Comparison of ENCODE assay signal across 14 mouse cellular contexts in the genomic region with DNA sequence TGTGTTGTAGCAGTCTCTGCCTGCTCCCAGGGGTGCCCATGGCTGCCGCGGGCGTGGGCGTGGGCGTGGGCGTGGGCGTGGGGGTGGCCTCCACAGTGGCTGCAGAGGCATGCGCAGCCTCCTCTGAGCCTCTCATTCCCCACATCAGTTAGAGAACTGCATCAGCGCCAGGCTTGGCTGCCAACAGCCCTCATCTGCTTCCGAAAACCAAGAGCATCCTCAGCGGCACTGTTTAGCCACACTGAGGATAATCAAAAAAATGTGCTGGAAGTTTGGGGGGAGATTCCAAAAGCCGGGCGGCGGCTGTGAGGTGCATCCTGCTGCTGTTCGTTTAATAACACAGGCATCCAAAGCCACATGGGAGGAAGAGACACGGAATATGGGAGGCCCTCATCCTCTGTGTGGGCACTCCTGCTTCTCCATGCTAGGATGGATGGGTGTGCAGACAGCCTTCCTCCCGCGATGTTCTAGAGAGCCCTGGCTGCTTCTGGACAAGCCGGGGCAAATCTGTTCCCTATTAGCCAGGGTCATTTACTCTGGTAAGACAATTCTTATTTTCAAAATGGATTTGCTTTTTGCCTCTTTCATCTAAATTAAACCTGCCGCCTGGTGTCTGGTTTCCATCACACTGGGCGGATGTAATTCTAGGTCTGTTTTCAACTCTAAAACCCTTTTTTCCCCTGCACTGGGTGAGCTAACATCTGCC. TPM values are rescaled to one million over a fixed set of nuclear protein-coding genes. Genes with fewer than 3 reads are reported as not detected.
DNase-seq lines count a peak whose midpoint lies in the region; ATAC-seq and TF ChIP-seq lines count a peak whose summit lies in the region.
"Had no signal": no experiment of that assay in that cellular context is flagged by ENCODE, and none has a peak within 500 bp of the region (broad histone marks: within the 10 kb centered on the region; RNA-seq: fewer than 3 reads in every experiment).

No protein-coding gene starts in this region.

- H3K9ac ChIP-seq in intestine, embryonic 15.5 days, result no peak overlapping the region
- no peak overlapping the region for H3K9ac ChIP-seq in intestine, postnatal 0 days (ENCODE audit: low read depth, low read length)
- H3K9ac ChIP-seq in embryonic facial prominence, embryonic 15.5 days, result no peak overlapping the region
- no peak overlapping the region for H3K9ac ChIP-seq in limb, embryonic 11.5 days (ENCODE audit: low read length)
- no peak overlapping the region for H3K9ac ChIP-seq in lung, postnatal 0 days (replicated peaks; ENCODE audit: low read depth)
- H3K9ac ChIP-seq: heart, embryonic 13.5 days had no signal

- H3K4me3 ChIP-seq in intestine, embryonic 15.5 days (replicated peaks), result no peak overlapping the region
- no peak overlapping the region for H3K4me3 ChIP-seq in intestine, postnatal 0 days (ENCODE audit: low read depth, low read length)
- no peak overlapping the region for H3K4me3 ChIP-seq in embryonic facial prominence, embryonic 15.5 days (replicated peaks)
- H3K4me3 ChIP-seq in limb, embryonic 11.5 days (ENCODE audit: low read depth, low read length), result no peak overlapping the region
- no peak overlapping the region for H3K4me3 ChIP-seq in lung, postnatal 0 days (ENCODE audit: low read depth, low read length)
- H3K4me3 ChIP-seq: heart, embryonic 13.5 days; midbrain, embryonic 10.5 days had no signal

- peaks cover 15% of the 10 kb centered on the region; the same call in 1 of the 2 replicates for H3K36me3 ChIP-seq in intestine, embryonic 15.5 days
- H3K36me3 ChIP-seq in intestine, postnatal 0 days (ENCODE audit: control insufficient read depth, insufficient read depth), result peaks cover 21% of the 10 kb centered on the region; the same call in 1 of the 2 replicates
- H3K36me3 ChIP-seq in embryonic facial prominence, embryonic 15.5 days, result peaks cover 17% of the 10 kb centered on the region
- peaks cover 7% of the 10 kb centered on the region for H3K36me3 ChIP-seq in limb, embryonic 11.5 days (ENCODE audit: control insufficient read depth, insufficient read depth, low read length)
- H3K36me3 ChIP-seq in lung, postnatal 0 days (ENCODE audit: insufficient read depth, low read length), result peaks cover 13% of the 10 kb centered on the region

- DNase-seq in brain, adult 2 months (ENCODE audit: low read depth, low spot score), result peak; percentile 56
- peak; percentile 68 for DNase-seq in limb, embryonic 11.5 days (ENCODE audit: low spot score)
- no peak for DNase-seq in lung, postnatal 0 days (ENCODE audit: low spot score)
- no peak for DNase-seq in right cerebral cortex, postnatal 14 days
- no peak for DNase-seq in kidney, postnatal 14 days
- DNase-seq: adrenal gland, postnatal 14 days; kidney, adult 8-10 months; lung, postnatal 10 days had no signal

- H3K9me3 ChIP-seq in intestine, embryonic 15.5 days, result no peaks in the 10 kb centered on the region
- no peaks in the 10 kb centered on the region for H3K9me3 ChIP-seq in intestine, postnatal 0 days (ENCODE audit: control insufficient read depth)
- no peaks in the 10 kb centered on the region for H3K9me3 ChIP-seq in embryonic facial prominence, embryonic 15.5 days (replicated peaks)
- no peaks in the 10 kb centered on the region for H3K9me3 ChIP-seq in limb, embryonic 11.5 days (ENCODE audit: control insufficient read depth, low read length)
- H3K9me3 ChIP-seq in lung, postnatal 0 days (ENCODE audit: low read length), result no peaks in the 10 kb centered on the region
- H3K9me3 ChIP-seq: heart, embryonic 13.5 days; midbrain, embryonic 10.5 days had no signal

- no peaks in the 10 kb centered on the region for H3K27me3 ChIP-seq in intestine, embryonic 15.5 days (replicated peaks)
- H3K27me3 ChIP-seq in intestine, postnatal 0 days (replicated peaks; ENCODE audit: control insufficient read depth, insufficient read depth, low read length), result no peaks in the 10 kb centered on the region
- H3K27me3 ChIP-seq in embryonic facial prominence, embryonic 15.5 days, result 0 out of 2 replicates have a peak, but pooled peaks cover 3% of the 10 kb centered on the region
- H3K27me3 ChIP-seq in limb, embryonic 11.5 days (ENCODE audit: control insufficient read depth, insufficient read depth, low read length), result no peaks in the 10 kb centered on the region
- H3K27me3 ChIP-seq in lung, postnatal 0 days (replicated peaks; ENCODE audit: insufficient read depth, low read length), result no peaks in the 10 kb centered on the region
- H3K27me3 ChIP-seq: heart, embryonic 13.5 days had no signal

- no peak for ATAC-seq in intestine, embryonic 15.5 days
- no peak for ATAC-seq in intestine, postnatal 0 days
- peak; percentile 59 for ATAC-seq in embryonic facial prominence, embryonic 15.5 days (ENCODE audit: insufficient number of reproducible peaks, low FRiP score, low TSS enrichment, low read depth)
- no peak for ATAC-seq in limb, embryonic 11.5 days (ENCODE audit: insufficient number of reproducible peaks, low FRiP score, low TSS enrichment, low read depth)
- no peak for ATAC-seq in lung, postnatal 0 days

- H3K4me1 ChIP-seq in intestine, embryonic 15.5 days (replicated peaks), result peaks cover 57% of the 10 kb centered on the region
- peaks cover 13% of the 10 kb centered on the region for H3K4me1 ChIP-seq in intestine, postnatal 0 days (replicated peaks; ENCODE audit: control insufficient read depth, insufficient read depth, low read length)
- H3K4me1 ChIP-seq in embryonic facial prominence, embryonic 15.5 days, result peaks cover 81% of the 10 kb centered on the region
- peaks cover 31% of the 10 kb centered on the region for H3K4me1 ChIP-seq in limb, embryonic 11.5 days (ENCODE audit: control insufficient read depth, insufficient read depth, low read length)
- peaks cover 28% of the 10 kb centered on the region for H3K4me1 ChIP-seq in lung, postnatal 0 days (ENCODE audit: insufficient read depth, low read depth, low read length)

- whole genome bisulfite sequencing in intestine, embryonic 15.5 days, result 76% methylated on average over 21 of the region's 21 CpGs
- 83% methylated on average over 21 of the region's 21 CpGs for WGBS in intestine, postnatal 0 days
- 31% methylated on average over 21 of the region's 21 CpGs for WGBS in embryonic facial prominence, embryonic 15.5 days
- 40% methylated on average over 21 of the region's 21 CpGs for WGBS in limb, embryonic 11.5 days
- WGBS in lung, postnatal 0 days, result 91% methylated on average over 21 of the region's 21 CpGs

- TF ChIP-seq EP300 in lung, postnatal 0 days (IDR thresholded peaks at IDR 0.05), result no peak

- TF ChIP-seq CTCF in intestine, postnatal 0 days (IDR thresholded peaks at IDR 0.05; ENCODE audit: low read depth), result no peak
- TF ChIP-seq CTCF in lung, postnatal 0 days (IDR thresholded peaks at IDR 0.05), result no peak

- peak overlapping the region; percentile 13; the same call in 1 of the 2 replicates for H3K27ac ChIP-seq in intestine, embryonic 15.5 days
- H3K27ac ChIP-seq in intestine, postnatal 0 days (ENCODE audit: low read depth, low read length), result no peak overlapping the region
- H3K27ac ChIP-seq in embryonic facial prominence, embryonic 15.5 days (replicated peaks), result peak overlapping the region; percentile 63
- no peak overlapping the region for H3K27ac ChIP-seq in limb, embryonic 11.5 days (replicated peaks; ENCODE audit: low read depth, low read length)
- no peak overlapping the region for H3K27ac ChIP-seq in lung, postnatal 0 days (ENCODE audit: low read length)
- H3K27ac ChIP-seq: heart, embryonic 13.5 days; midbrain, embryonic 10.5 days had no signal

- H3K4me2 ChIP-seq in intestine, embryonic 15.5 days (replicated peaks), result no peak overlapping the region
- H3K4me2 ChIP-seq in intestine, postnatal 0 days (replicated peaks; ENCODE audit: low read depth), result no peak overlapping the region
- peak overlapping the region; percentile 13; the same call in 1 of the 2 replicates for H3K4me2 ChIP-seq in embryonic facial prominence, embryonic 15.5 days (replicated peaks)
- H3K4me2 ChIP-seq in limb, embryonic 11.5 days (ENCODE audit: low read depth, severe bottlenecking), result no peak overlapping the region
- no peak overlapping the region for H3K4me2 ChIP-seq in lung, postnatal 0 days (replicated peaks; ENCODE audit: low read depth, low read length)
- H3K4me2 ChIP-seq: heart, embryonic 13.5 days had no signal

RNA-seq across cellular contexts. Expression of gene Tbc1d16, which starts 16.5 kb away (rescaled TPM):
- 13.9 and 15.3 TPM in 2 replicates for polyA plus RNA-seq in intestine, embryonic 15.5 days (2015; fragmentation: Nextera tagmentation; extraction: Ambion mirVana)
- 3.8 and 4.5 TPM in 2 replicates for polyA plus RNA-seq in intestine, postnatal 0 days (2015; fragmentation: Nextera tagmentation; extraction: Ambion mirVana)
- polyA plus RNA-seq in embryonic facial prominence, embryonic 15.5 days (2015; fragmentation: Nextera tagmentation; extraction: Ambion mirVana), result 15.3 and 16.0 TPM in 2 replicates
- polyA plus RNA-seq in limb, embryonic 11.5 days (2014; fragmentation: Nextera tagmentation; extraction: Ambion mirVana), result 10.8 TPM in 2 replicates
- polyA plus RNA-seq in lung, postnatal 0 days (2015; fragmentation: Nextera tagmentation; extraction: Ambion mirVana), result 11.9 and 12.9 TPM in 2 replicates

RNA-seq across cellular contexts. Expression of gene Ccdc40, which starts 16.6 kb away (rescaled TPM):
- polyA plus RNA-seq in intestine, embryonic 15.5 days (2015; fragmentation: Nextera tagmentation; extraction: Ambion mirVana), result 2.5 and 2.6 TPM in 2 replicates
- polyA plus RNA-seq in intestine, postnatal 0 days (2015; fragmentation: Nextera tagmentation; extraction: Ambion mirVana), result 1.5 and 1.8 TPM in 2 replicates
- 10.3 and 13.0 TPM in 2 replicates for polyA plus RNA-seq in embryonic facial prominence, embryonic 15.5 days (2015; fragmentation: Nextera tagmentation; extraction: Ambion mirVana)
- 8.9 and 10.8 TPM in 2 replicates for polyA plus RNA-seq in limb, embryonic 11.5 days (2014; fragmentation: Nextera tagmentation; extraction: Ambion mirVana)
- 6.1 and 6.3 TPM in 2 replicates for polyA plus RNA-seq in lung, postnatal 0 days (2015; fragmentation: Nextera tagmentation; extraction: Ambion mirVana)
- polyA plus RNA-seq: liver, adult 2 months had no signal

RNA-seq across cellular contexts. Expression of gene Gaa, which starts 55.9 kb away (rescaled TPM):
- polyA plus RNA-seq in intestine, embryonic 15.5 days (2015; fragmentation: Nextera tagmentation; extraction: Ambion mirVana), result 66.3 and 69.1 TPM in 2 replicates
- polyA plus RNA-seq in intestine, postnatal 0 days (2015; fragmentation: Nextera tagmentation; extraction: Ambion mirVana), result 71.6 and 79.0 TPM in 2 replicates
- polyA plus RNA-seq in embryonic facial prominence, embryonic 15.5 days (2015; fragmentation: Nextera tagmentation; extraction: Ambion mirVana), result 81.4 and 90.1 TPM in 2 replicates
- polyA plus RNA-seq in limb, embryonic 11.5 days (2014; fragmentation: Nextera tagmentation; extraction: Ambion mirVana), result 16.5 and 17.9 TPM in 2 replicates
- polyA plus RNA-seq in lung, postnatal 0 days (2015; fragmentation: Nextera tagmentation; extraction: Ambion mirVana), result 39.1 and 45.1 TPM in 2 replicates

Comparison
In these comparisons a context has a peak if more than half of its experiments do, and no peak if none do; other contexts are left out.
1. H3K27ac ChIP-seq: peak in intestine, embryonic 15.5 days (single experiment) and embryonic facial prominence, embryonic 15.5 days (single experiment); none in intestine, postnatal 0 days (single experiment), limb, embryonic 11.5 days (single experiment) and lung, postnatal 0 days (single experiment).
2. DNase-seq: peak in brain, adult 2 months (single experiment) and limb, embryonic 11.5 days (single experiment); none in lung, postnatal 0 days (single experiment), right cerebral cortex, postnatal 14 days (single experiment) and kidney, postnatal 14 days (single experiment).